In genomic region chr8:84734680-84735079, GRCm38 (mm10) we compare ENCODE assay signal across 1 mouse cellular context.
TF ChIP-seq lines count a peak whose summit lies in the region.

No protein-coding gene starts in this region.

TF ChIP-seq in myocyte, 11 proteins besides CTCF, POLR2A, EP300 and RAD21 (continued from another document):
- no peak for TF ChIP-seq POLR2AphosphoS2 (IDR thresholded peaks at IDR 0.05; ENCODE audit: insufficient read length, low read depth)
- TF ChIP-seq MAX (IDR thresholded peaks at IDR 0.05; ENCODE audit: low read depth), result no peak
- no peak for TF ChIP-seq TCF12 (IDR thresholded peaks at IDR 0.05; ENCODE audit: insufficient read depth, poor library complexity, severe bottlenecking)
- TF ChIP-seq E2F4 (IDR thresholded peaks at IDR 0.05; ENCODE audit: insufficient read depth), result no peak
